Comparison of ENCODE assay signal across 14 mouse cellular contexts in genomic region chr17:31077561-31077960, GRCm38 (mm10). TPM values are rescaled to one million over a fixed set of nuclear protein-coding genes. Genes with fewer than 3 reads are reported as not detected.
DNase-seq lines count a peak whose midpoint lies in the region; ATAC-seq and TF ChIP-seq lines count a peak whose summit lies in the region.
"Had no signal": no experiment of that assay in that cellular context is flagged by ENCODE, and none has a peak within 500 bp of the region (broad histone marks: within the 10 kb centered on the region; RNA-seq: fewer than 3 reads in every experiment).

No protein-coding gene starts in this region.

- no peak for TF ChIP-seq EP300 in stomach, postnatal 0 days (optimal IDR thresholded peaks at IDR 0.05)

- TF ChIP-seq CTCF in stomach, postnatal 0 days (IDR thresholded peaks at IDR 0.05; ENCODE audit: low read depth) = no peak

- 57% methylated on average over 5 of the region's 5 CpGs for WGBS in kidney, embryonic 16.5 days
- 68% methylated on average over 5 of the region's 5 CpGs for WGBS in embryonic facial prominence, embryonic 10.5 days
- 34% methylated on average over 5 of the region's 5 CpGs for WGBS in stomach, postnatal 0 days

- no peaks in the 10 kb centered on the region for H3K9me3 ChIP-seq in kidney, embryonic 16.5 days (ENCODE audit: low read length)
- no peaks in the 10 kb centered on the region for H3K9me3 ChIP-seq in embryonic facial prominence, embryonic 10.5 days
- H3K9me3 ChIP-seq in stomach, postnatal 0 days (ENCODE audit: control insufficient read depth, low read length) = no peaks in the 10 kb centered on the region
- H3K9me3 ChIP-seq: heart, embryonic 13.5 days; limb, embryonic 10.5 days had no signal

- H3K4me1 ChIP-seq in kidney, embryonic 16.5 days (ENCODE audit: insufficient read depth, low read length) = peaks cover 51% of the 10 kb centered on the region
- H3K4me1 ChIP-seq in embryonic facial prominence, embryonic 10.5 days = peaks cover 77% of the 10 kb centered on the region
- peaks cover 8% of the 10 kb centered on the region for H3K4me1 ChIP-seq in stomach, postnatal 0 days (replicated peaks; ENCODE audit: control insufficient read depth, insufficient read depth)

- no peak overlapping the region for H3K4me2 ChIP-seq in kidney, embryonic 16.5 days (replicated peaks; ENCODE audit: low read depth, low read length)
- H3K4me2 ChIP-seq in stomach, postnatal 0 days (replicated peaks; ENCODE audit: low read depth) = no peak overlapping the region
- H3K4me2 ChIP-seq: heart, embryonic 13.5 days had no signal

- H3K36me3 ChIP-seq in kidney, embryonic 16.5 days (ENCODE audit: insufficient read depth, low read length) = no peaks in the 10 kb centered on the region
- no peaks in the 10 kb centered on the region for H3K36me3 ChIP-seq in embryonic facial prominence, embryonic 10.5 days (replicated peaks)
- no peaks in the 10 kb centered on the region for H3K36me3 ChIP-seq in stomach, postnatal 0 days (ENCODE audit: control insufficient read depth, insufficient read depth, low read length)
- H3K36me3 ChIP-seq: heart, embryonic 13.5 days; limb, embryonic 10.5 days had no signal

- no peak overlapping the region for H3K4me3 ChIP-seq in kidney, embryonic 16.5 days (ENCODE audit: low read length)
- H3K4me3 ChIP-seq in embryonic facial prominence, embryonic 10.5 days = no peak overlapping the region
- H3K4me3 ChIP-seq in stomach, postnatal 0 days (ENCODE audit: low read depth, low read length) = no peak overlapping the region
- H3K4me3 ChIP-seq: heart, embryonic 13.5 days; limb, embryonic 10.5 days had no signal

- H3K27ac ChIP-seq in kidney, embryonic 16.5 days (ENCODE audit: low read length) = no peak overlapping the region; the same call in 1 of the 2 replicates
- H3K27ac ChIP-seq in embryonic facial prominence, embryonic 10.5 days (replicated peaks) = peak overlapping the region; percentile 57; the same call in 1 of the 2 replicates
- peak overlapping the region; percentile 19; the same call in 1 of the 2 replicates for H3K27ac ChIP-seq in stomach, postnatal 0 days (replicated peaks)
- H3K27ac ChIP-seq: heart, embryonic 13.5 days; limb, embryonic 10.5 days had no signal

- no peak overlapping the region for H3K9ac ChIP-seq in kidney, embryonic 16.5 days (replicated peaks; ENCODE audit: low read length)
- no peak overlapping the region for H3K9ac ChIP-seq in stomach, postnatal 0 days (ENCODE audit: low read length)
- H3K9ac ChIP-seq: heart, embryonic 13.5 days had no signal

- no peak for ATAC-seq in kidney, embryonic 16.5 days (ENCODE audit: low FRiP score, low TSS enrichment)
- ATAC-seq in stomach, postnatal 0 days (ENCODE audit: low FRiP score, low TSS enrichment) = peak; percentile 74
- ATAC-seq: hindbrain, embryonic 16.5 days had no signal

- peak; percentile 13 to 55 for DNase-seq in kidney, postnatal 25 days
- DNase-seq in CD4-positive, CD25-positive, alpha-beta regulatory T cell, adult 2 months (ENCODE audit: low read depth, low spot score) = peak; percentile 62
- no peak for DNase-seq in embryonic facial prominence, embryonic 10.5 days (ENCODE audit: low spot score)
- peak; percentile 45 for DNase-seq in stomach, postnatal 0 days (ENCODE audit: low spot score)
- no peak for DNase-seq in layer of hippocampus, adult 9-11 months
- no peak for DNase-seq in layer of hippocampus, postnatal 25 days (ENCODE audit: extremely low spot score in 1 of 2, low spot score in 1 of 2)
- no peak for DNase-seq in layer of hippocampus, postnatal 36 days
- DNase-seq: lung, postnatal 4 days had no signal

- H3K27me3 ChIP-seq in kidney, embryonic 16.5 days (ENCODE audit: insufficient read depth, low read length) = no peaks in the 10 kb centered on the region
- H3K27me3 ChIP-seq in embryonic facial prominence, embryonic 10.5 days (replicated peaks; ENCODE audit: low read depth, poor library complexity, severe bottlenecking) = no peaks in the 10 kb centered on the region
- H3K27me3 ChIP-seq in stomach, postnatal 0 days (ENCODE audit: control insufficient read depth, insufficient read depth, low read length) = no peaks in the 10 kb centered on the region
- H3K27me3 ChIP-seq: heart, embryonic 13.5 days had no signal

RNA-seq across cellular contexts. Expression of gene Abcg1, which starts 20.1 kb away (rescaled TPM):
- 8.5 and 9.2 TPM in 2 replicates for polyA plus RNA-seq in kidney, embryonic 16.5 days (2015; fragmentation: Nextera tagmentation; extraction: Ambion mirVana)
- polyA plus RNA-seq in embryonic facial prominence, embryonic 10.5 days (2016; fragmentation: Nextera tagmentation; extraction: Ambion mirVana) = 8.2 and 10.1 TPM in 2 replicates
- polyA plus RNA-seq in stomach, postnatal 0 days (2015; fragmentation: Nextera tagmentation; extraction: Ambion mirVana) = 11.1 and 13.2 TPM in 2 replicates
- total RNA-seq in layer of hippocampus, postnatal 25 days (2021) = 10 to 100 TPM; 54.2 to 60.3 TPM
- total RNA-seq in layer of hippocampus, postnatal 36 days (2021) = 10 to 100 TPM; 69.6 to 73.1 TPM

RNA-seq across cellular contexts. Expression of gene Tff3, which starts 51.9 kb away (rescaled TPM):
- 0.36 and 0.41 TPM in 2 replicates for polyA plus RNA-seq in kidney, embryonic 16.5 days (2015; fragmentation: Nextera tagmentation; extraction: Ambion mirVana)
- not detected in 2 replicates for polyA plus RNA-seq in embryonic facial prominence, embryonic 10.5 days (2016; fragmentation: Nextera tagmentation; extraction: Ambion mirVana)
- polyA plus RNA-seq in stomach, postnatal 0 days (2015; fragmentation: Nextera tagmentation; extraction: Ambion mirVana) = 8.3 and 10.5 TPM in 2 replicates
- not detected for total RNA-seq in layer of hippocampus, postnatal 25 days (2021)
- not detected for total RNA-seq in layer of hippocampus, postnatal 36 days (2021)
- total RNA-seq: ES-E14; layer of hippocampus, adult 18-20 months had no signal
- polyA plus RNA-seq: heart, embryonic 13.5 days; limb, embryonic 10.5 days had no signal

Comparison
In these comparisons a context has a peak if more than half of its experiments do, and no peak if none do; other contexts are left out.
1. DNase-seq: peak in kidney, postnatal 25 days (2 of 2), CD4-positive, CD25-positive, alpha-beta regulatory T cell, adult 2 months (single experiment) and stomach, postnatal 0 days (single experiment); none in embryonic facial prominence, embryonic 10.5 days (single experiment), layer of hippocampus, adult 9-11 months (single experiment), layer of hippocampus, postnatal 25 days (0 of 2) and layer of hippocampus, postnatal 36 days (0 of 2).